Mouse (Mus musculus) lung, embryonic 16.5 days (tissue): Measurements from ENCODE around the gene Gm11565. TPM values are rescaled to one million over a fixed set of nuclear protein-coding genes. Genes with fewer than 3 reads are reported as not detected.
"Not testable (repeated sequence)": the region's sequence is repeated elsewhere in the genome, so short reads cannot be mapped to it uniquely, and the experiment has no call there.

ENCODE experiments used
- ATAC-seq: fragments of 200-750 bp; cut with Nextera tagmentation; 2 replicates; pipeline ENCODE4 v1.8.0; 2017; ENCODE audit warnings: low read depth, mild to moderate bottlenecking, moderate library complexity
- H3K27ac ChIP-seq: fragments of 300-500 bp; sonication (generic); 2 replicates; pipeline ENCODE4 v1.5.1; 2014; ENCODE audit warnings: mild to moderate bottlenecking, control low read depth, low read length
- H3K27me3 ChIP-seq: fragments of 300-500 bp; sonication (generic); 2 replicates; pipeline ENCODE4 v1.6.1; 2014; ENCODE audit warnings: low read depth, low read length, mixed read lengths; ENCODE audit not compliant: control insufficient read depth, insufficient read depth
- H3K36me3 ChIP-seq: fragments of 300-500 bp; sonication (generic); 2 replicates; pipeline ENCODE4 v1.6.1; 2014; ENCODE audit warnings: low read length; ENCODE audit not compliant: control insufficient read depth, insufficient read depth
- H3K4me1 ChIP-seq: fragments of 300-500 bp; sonication (generic); replicated peaks from 2 replicates; pipeline ENCODE4 v1.6.1; 2014; ENCODE audit warnings: low read length, mixed read lengths; ENCODE audit not compliant: control insufficient read depth, insufficient read depth
- H3K4me2 ChIP-seq: fragments of 300-500 bp; sonication (generic); 2 replicates; pipeline ENCODE4 v1.6.1; 2014; ENCODE audit warnings: low read depth, low read length, control low read depth
- H3K4me3 ChIP-seq: fragments of 300-500 bp; sonication (generic); 2 replicates; pipeline ENCODE4 v1.5.1; 2014; ENCODE audit warnings: mild to moderate bottlenecking, low read length, control low read depth
- H3K9ac ChIP-seq: fragments of 300-500 bp; sonication (generic); 2 replicates; pipeline ENCODE4 v1.6.1; 2014; ENCODE audit warnings: low read length, control low read depth
- H3K9me3 ChIP-seq: fragments of 300-500 bp; sonication (generic); 2 replicates; pipeline ENCODE4 v1.6.1; 2016; ENCODE audit warnings: low read length; ENCODE audit not compliant: control insufficient read depth
- WGBS: fragments of 180-500 bp; shearing (Covaris S2); extraction: QIAGEN DNeasy Blood & Tissue Kit; methylation state at CpG from one replicate; pipeline ENCODE4 v1.1.7; 2014; 5-methylcytosine and 5-hydroxymethylcytosine counted together
- polyA plus RNA-seq: library from polyadenylated mRNA; unstranded; fragments of >200 nt; fragmentation: Nextera tagmentation; extraction: Ambion mirVana; gene quantifications from 2 replicates; pipeline ENCODE4 v1.2.1, GENCODE M21; 2015

Gene Gm11565
- polyA plus RNA-seq = not detected in 2 replicates

- Histone ChIP-seq H3K27me3 (no peaks in the 10 kb centered on the region), H3K9ac (no peak within 1 kb of the TSS), H3K4me3 (no peak within 1 kb of the TSS), H3K4me2 (no peak within 1 kb of the TSS), H3K9me3 (no peaks in the 10 kb centered on the region), H3K36me3 (no peaks in the 10 kb centered on the region), H3K4me1 (no peaks in the 10 kb centered on the region), H3K27ac (no peak within 1 kb of the TSS)
- no peak for ATAC-seq
- WGBS = 81% methylated on average over 3 of the region's 3 CpGs
Observed at GRCm38 (mm10) chr11:99914451-99914850, at the start of gene Gm11565. Gm11565 (plus strand) TSS chr11:99914751.

- H3K4me1 ChIP-seq, H3K27me3 ChIP-seq, H3K4me3 ChIP-seq, H3K4me2 ChIP-seq, ATAC-seq, H3K27ac ChIP-seq, H3K9ac ChIP-seq, H3K9me3 ChIP-seq, H3K36me3 ChIP-seq: not testable (repeated sequence)
- WGBS = 55% methylated on average over 1 of the region's 1 CpGs
Observed at GRCm38 (mm10) chr11:99873089-99873488, 41.5 kb upstream of the Gm11565 start, which contains the start of gene Krtap9-1. Krtap9-1 (plus strand) TSS chr11:99873389.

GRCm38 (mm10) chr11:99878887-99879286, 35.7 kb upstream of the Gm11565 start, which contains the start of gene Gm11567:
Gm11567 (plus strand) TSS chr11:99879187.
- not testable (repeated sequence) for H3K4me1 ChIP-seq, H3K36me3 ChIP-seq, H3K9ac ChIP-seq, ATAC-seq, H3K4me3 ChIP-seq, H3K4me2 ChIP-seq, H3K27ac ChIP-seq, H3K9me3 ChIP-seq, H3K27me3 ChIP-seq
- 46% methylated on average over 1 of the region's 1 CpGs for WGBS

GRCm38 (mm10) chr11:99907620-99908019, 6.9 kb upstream of the Gm11565 start, which contains the start of gene Krtap31-1:
Krtap31-1 (plus strand) TSS chr11:99907920.
- 61% methylated on average over 2 of the region's 2 CpGs for WGBS
- no peak within 1 kb of the TSS for H3K4me3 ChIP-seq
- H3K9me3 ChIP-seq = no peaks in the 10 kb centered on the region
- ATAC-seq = no peak
- H3K27me3 ChIP-seq = no peaks in the 10 kb centered on the region
- no peaks in the 10 kb centered on the region for H3K36me3 ChIP-seq
- no peak within 1 kb of the TSS for H3K27ac ChIP-seq
- no peak within 1 kb of the TSS for H3K4me2 ChIP-seq
- no peaks in the 10 kb centered on the region for H3K4me1 ChIP-seq
- H3K9ac ChIP-seq = no peak within 1 kb of the TSS

GRCm38 (mm10) chr11:99935991-99936390, 21.4 kb downstream of the Gm11565 start, which contains the start of gene Krtap31-2:
Krtap31-2 (plus strand) TSS chr11:99936291.
- Histone ChIP-seq H3K4me2 (no peak within 1 kb of the TSS), H3K4me1 (no peaks in the 10 kb centered on the region), H3K4me3 (no peak within 1 kb of the TSS), H3K27me3 (no peaks in the 10 kb centered on the region), H3K9ac (no peak within 1 kb of the TSS), H3K36me3 (no peaks in the 10 kb centered on the region), H3K27ac (no peak within 1 kb of the TSS), H3K9me3 (no peaks in the 10 kb centered on the region)
- ATAC-seq = no peak
- WGBS = 71% methylated on average over 1 of the region's 1 CpGs

- H3K27me3 ChIP-seq = no peaks in the 10 kb centered on the region
- H3K4me3 ChIP-seq = no peak overlapping the region
- H3K4me1 ChIP-seq = no peaks in the 10 kb centered on the region
- no peaks in the 10 kb centered on the region for H3K9me3 ChIP-seq
- WGBS = 71% methylated on average over 9 of the region's 9 CpGs
- ATAC-seq = no peak
- H3K4me2 ChIP-seq = no peak overlapping the region
- H3K9ac ChIP-seq = no peak overlapping the region
- H3K36me3 ChIP-seq = no peaks in the 10 kb centered on the region
- no peak overlapping the region for H3K27ac ChIP-seq
Observed at GRCm38 (mm10) chr11:99937751-99938264, 23.3 kb downstream of the Gm11565 start.

- H3K9me3 ChIP-seq = no peaks in the 10 kb centered on the region
- H3K27me3 ChIP-seq = no peaks in the 10 kb centered on the region
- no peak within 1 kb of the TSS for H3K9ac ChIP-seq
- H3K4me1 ChIP-seq = no peaks in the 10 kb centered on the region
- H3K4me2 ChIP-seq = no peak within 1 kb of the TSS
- ATAC-seq = no peak
- no peaks in the 10 kb centered on the region for H3K36me3 ChIP-seq
- no peak within 1 kb of the TSS for H3K4me3 ChIP-seq
- WGBS = 83% methylated on average over 2 of the region's 2 CpGs
- H3K27ac ChIP-seq = no peak within 1 kb of the TSS
Observed at GRCm38 (mm10) chr11:99948175-99948574, 33.6 kb downstream of the Gm11565 start, which contains the start of gene Krtap9-5. Krtap9-5 (plus strand) TSS chr11:99948475.

- ATAC-seq = no peak
- Histone ChIP-seq H3K9me3 (no peaks in the 10 kb centered on the region), H3K9ac (no peak overlapping the region), H3K27ac (no peak overlapping the region), H3K4me3 (no peak overlapping the region), H3K36me3 (no peaks in the 10 kb centered on the region), H3K4me2 (no peak overlapping the region), H3K4me1 (no peaks in the 10 kb centered on the region), H3K27me3 (no peaks in the 10 kb centered on the region)
- WGBS = 54% methylated on average over 6 of the region's 6 CpGs
Observed at GRCm38 (mm10) chr11:99964213-99964612, 49.7 kb downstream of the Gm11565 start.
